Mouse (Mus musculus): ENCODE data around the gene Mageb3.
"Not testable (repeated sequence)": the region's sequence is repeated elsewhere in the genome, so short reads cannot be mapped to it uniquely, and the experiment has no call there.

Mageb3 gene

DNA sequence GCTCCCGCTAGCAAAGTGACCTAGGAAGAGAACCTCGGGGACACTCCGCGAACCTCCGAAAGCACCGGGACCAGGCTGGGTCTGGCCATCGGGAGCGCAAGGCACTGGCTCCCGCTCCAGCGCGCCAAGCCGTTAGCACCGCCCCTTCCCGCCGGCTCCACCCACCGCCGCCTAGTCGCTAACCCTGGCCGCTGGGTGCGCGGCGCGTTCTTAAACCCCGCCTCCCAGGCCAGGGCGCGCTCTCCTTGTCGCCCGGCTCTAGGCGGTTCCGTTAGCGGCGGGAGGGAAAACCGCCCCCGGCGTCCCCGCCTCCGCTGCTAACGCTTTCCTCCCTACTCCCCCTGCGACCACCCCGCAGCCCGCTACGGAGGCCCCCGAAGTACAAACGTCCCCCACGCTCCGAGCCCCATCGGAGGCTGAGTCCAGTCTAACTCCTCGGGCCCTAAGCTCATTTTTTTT is at the start of gene Mageb3, which contains the start of gene Ctdspl2:
Gene Mageb3, minus strand, starts transcription at position 328 of the 459 bp plus-strand sequence.
Gene Ctdspl2, plus strand, starts transcription at position 237 of the 459 bp plus-strand sequence.
- peak; percentile 99 for DNase-seq

DNA sequence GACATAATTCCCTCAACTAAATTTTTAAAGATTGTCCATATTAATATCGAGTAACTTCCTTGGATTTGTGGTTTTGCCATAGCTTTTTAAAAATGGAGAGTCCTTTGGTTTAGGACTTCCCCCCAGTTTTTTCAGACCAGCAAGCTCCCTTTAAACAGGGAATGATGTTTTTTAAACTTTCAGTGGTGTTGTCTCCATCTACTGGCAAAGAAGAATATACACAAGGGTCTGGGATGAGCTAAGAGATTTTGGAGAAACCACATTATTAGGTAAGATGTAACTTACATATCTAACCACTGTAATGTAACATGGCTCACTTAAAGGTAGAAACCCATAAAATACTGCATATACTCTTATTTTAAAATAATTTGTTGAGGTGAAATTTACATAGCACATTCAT is 39.8 kb upstream of the Mageb3 start:
- no peak for DNase-seq

- DNase-seq = no peak
Observed at GRCm38 (mm10) chr2:121957216-121957792, 1.4 kb upstream of the Mageb3 start.

DNA sequence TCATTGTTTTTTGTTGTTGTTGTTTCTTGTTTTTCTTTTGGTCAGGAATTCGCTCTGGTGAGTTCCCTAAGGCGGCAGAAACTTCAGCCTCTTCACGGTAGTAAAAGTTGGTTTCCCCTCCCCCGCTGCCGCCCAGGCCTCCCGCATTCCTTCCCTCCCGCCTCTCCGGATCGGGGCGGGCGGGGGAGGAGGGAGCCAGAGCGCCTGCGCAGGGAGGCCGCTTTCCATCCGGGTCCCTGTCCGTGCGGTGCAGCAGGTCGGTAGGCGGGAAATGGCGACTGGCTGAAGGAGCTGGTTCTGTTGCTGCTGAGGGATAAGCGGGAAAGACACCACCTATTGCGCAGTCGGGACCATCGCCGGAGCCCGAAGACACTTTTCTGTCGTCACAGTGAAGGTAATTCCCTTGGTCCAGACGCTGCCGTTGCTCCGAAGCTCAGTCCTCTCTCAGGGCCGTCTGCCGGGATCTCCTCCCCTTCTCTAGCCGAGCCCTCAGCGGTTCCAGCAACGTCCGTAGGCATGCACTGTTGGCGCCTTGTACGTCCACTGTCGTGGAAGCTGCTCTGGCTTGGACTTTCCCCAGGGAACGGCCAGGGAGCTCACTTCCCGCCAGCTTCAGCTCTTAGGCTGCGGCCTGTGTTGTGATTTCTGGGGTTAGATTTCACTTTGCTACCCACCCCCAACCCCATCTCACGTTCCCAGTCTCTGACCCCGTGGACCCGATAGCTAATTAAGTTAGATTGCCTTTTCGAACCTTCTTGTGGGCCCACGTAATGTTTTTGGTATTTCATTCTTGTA is 529 bp upstream of the Mageb3 start:
- peak; percentile 95 for DNase-seq

DNA sequence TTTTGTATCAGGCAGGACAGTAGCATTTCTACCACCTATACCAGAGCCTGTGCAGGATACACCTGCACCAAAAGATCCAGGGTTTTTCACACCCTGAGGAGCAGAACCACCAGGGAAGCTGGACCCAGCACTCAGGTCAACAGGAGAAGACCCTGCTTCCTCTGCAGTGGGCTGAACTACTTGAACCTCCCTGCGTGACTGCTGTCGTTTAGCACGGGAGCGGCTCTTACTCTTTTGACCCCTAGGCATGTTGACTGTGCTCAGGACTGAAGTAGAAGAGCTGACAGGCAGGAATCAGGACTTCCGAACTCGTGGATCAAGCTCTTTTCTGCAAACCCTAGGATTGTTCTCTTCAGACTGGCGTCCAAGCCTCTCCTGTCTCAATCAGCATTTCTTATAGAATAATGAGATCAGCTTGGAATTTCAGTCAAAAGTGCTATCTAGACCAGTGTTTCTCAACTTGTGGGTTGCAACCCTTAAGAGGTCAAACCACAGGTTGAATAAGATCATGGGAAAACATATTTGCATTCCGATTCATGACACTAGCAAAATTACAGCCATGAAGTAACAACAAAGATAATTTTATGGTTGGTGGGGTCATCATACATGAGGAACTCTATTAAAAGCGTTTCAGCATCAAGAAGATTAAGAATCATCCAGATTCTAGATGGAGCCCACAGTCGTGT is 778 bp downstream of the Mageb3 start:
- DNase-seq = peak; percentile 15

- no peak for DNase-seq
Observed at GRCm38 (mm10) chr2:121943364-121943763, 12.5 kb downstream of the Mageb3 start.

DNA sequence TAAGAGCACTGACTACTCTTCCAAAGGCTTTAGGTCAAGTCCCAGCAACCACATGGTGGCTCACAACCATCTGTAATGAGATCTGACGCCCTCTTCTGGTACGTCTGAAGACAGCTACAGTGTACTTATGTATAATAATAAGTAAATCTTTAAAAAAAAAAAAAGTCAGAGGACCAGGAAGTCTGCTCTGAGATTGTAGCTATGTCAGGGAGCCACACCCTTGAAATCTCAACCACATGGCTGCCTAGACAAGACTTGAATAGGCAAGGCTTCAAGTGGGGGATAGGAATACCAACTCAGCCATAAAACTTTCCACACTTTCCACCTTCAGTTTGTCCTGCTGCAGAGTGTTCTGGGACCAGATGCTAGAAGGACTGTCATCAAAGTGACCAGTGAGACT is 18.3 kb downstream of the Mageb3 start:
- DNase-seq = not testable (repeated sequence)

GRCm38 (mm10) chr2:121916047-121916970 is 39.6 kb downstream of the Mageb3 start:
- DNase-seq = no peak

- no peak for DNase-seq
Observed at GRCm38 (mm10) chr2:121909975-121910374, 45.9 kb downstream of the Mageb3 start.

Measured in liver (tissue).